Mouse (Mus musculus): ENCODE results near the gene Gpx3.
"Not testable (repeated sequence)": the region's sequence is repeated elsewhere in the genome, so short reads cannot be mapped to it uniquely, and the experiment has no call there.

Gene Gpx3

GRCm38 (mm10) chr11:54934198-54934597, 31.9 kb downstream of the Gpx3 start:
- in situ Hi-C loops (cut with MboI; ENCODE audit: low sequenced_read_pairs): loop anchor here (5.0 kb wide), 1 partner anchor 53 kb away; no protein-coding TSS in a partner anchor

GRCm38 (mm10) chr11:54936035-54936770, 34.0 kb downstream of the Gpx3 start:
- in situ Hi-C loops (cut with MboI; ENCODE audit: low sequenced_read_pairs): no loop called here

- in situ Hi-C loops (cut with MboI; ENCODE audit: low sequenced_read_pairs): no loop called here
Observed at GRCm38 (mm10) chr11:54936771-54937140, 34.5 kb downstream of the Gpx3 start.

- in situ Hi-C loops (cut with MboI; ENCODE audit: low sequenced_read_pairs): no loop called here
Observed at GRCm38 (mm10) chr11:54939501-54939900, 37.2 kb downstream of the Gpx3 start.

GRCm38 (mm10) chr11:54940056-54940455, 37.8 kb downstream of the Gpx3 start:
- in situ Hi-C loops (cut with MboI; ENCODE audit: low sequenced_read_pairs): no loop called here

- in situ Hi-C loops (cut with MboI; ENCODE audit: low sequenced_read_pairs): no loop called here
Observed at GRCm38 (mm10) chr11:54944702-54945101, 42.4 kb downstream of the Gpx3 start.

- in situ Hi-C loops (cut with MboI; ENCODE audit: low sequenced_read_pairs): no loop called here
Observed at GRCm38 (mm10) chr11:54949717-54950116, 47.5 kb downstream of the Gpx3 start.

- in situ Hi-C loops (cut with MboI; ENCODE audit: low sequenced_read_pairs): no loop called here
Observed at GRCm38 (mm10) chr11:54950684-54951083, 48.4 kb downstream of the Gpx3 start.

GRCm38 (mm10) chr11:54952651-54953050, 50.4 kb downstream of the Gpx3 start:
- in situ Hi-C loops (cut with MboI; ENCODE audit: low sequenced_read_pairs): no loop called here

GRCm38 (mm10) chr11:54953993-54954446, 51.8 kb downstream of the Gpx3 start:
- in situ Hi-C loops (cut with MboI; ENCODE audit: low sequenced_read_pairs): no loop called here

- in situ Hi-C loops (cut with MboI; ENCODE audit: low sequenced_read_pairs): no loop called here
Observed at GRCm38 (mm10) chr11:54954716-54955115, 52.5 kb downstream of the Gpx3 start.

GRCm38 (mm10) chr11:54955400-54955734, 53.1 kb downstream of the Gpx3 start:
- in situ Hi-C loops (cut with MboI; ENCODE audit: low sequenced_read_pairs): not testable (repeated sequence)

GRCm38 (mm10) chr11:54955735-54956480, 53.7 kb downstream of the Gpx3 start:
- in situ Hi-C loops (cut with MboI; ENCODE audit: low sequenced_read_pairs): no loop called here

GRCm38 (mm10) chr11:54956912-54957311, 54.7 kb downstream of the Gpx3 start:
- in situ Hi-C loops (cut with MboI; ENCODE audit: low sequenced_read_pairs): no loop called here

- in situ Hi-C loops (cut with MboI; ENCODE audit: low sequenced_read_pairs): not testable (repeated sequence)
Observed at GRCm38 (mm10) chr11:54957708-54958107, 55.5 kb downstream of the Gpx3 start.

- in situ Hi-C loops (cut with MboI; ENCODE audit: low sequenced_read_pairs): no loop called here
Observed at GRCm38 (mm10) chr11:54958571-54959073, 56.4 kb downstream of the Gpx3 start.

All from CH12F3 (cell line).